Mouse (Mus musculus) kidney, postnatal 0 days (tissue): ENCODE measurements around the gene Crybb1. TPM values are rescaled to one million over a fixed set of nuclear protein-coding genes. Genes with fewer than 3 reads are reported as not detected.

ENCODE experiments used
- ATAC-seq: fragments of 200-750 bp; cut with Nextera tagmentation; replicated peaks from 2 replicates; pipeline ENCODE4 v1.8.0; 2017; ENCODE audit warnings: low read depth, moderate number of reproducible peaks, moderate TSS enrichment, moderate library complexity; ENCODE audit not compliant: low FRiP score
- DNase-seq: peaks from one replicate; pipeline ENCODE4 v3.0.0-alpha.2; 2016; ENCODE audit warnings: low spot score
- H3K27ac ChIP-seq: fragments of 300-500 bp; sonication (generic); 2 replicates; pipeline ENCODE4 v1.5.1; 2014; ENCODE audit warnings: mild to moderate bottlenecking
- H3K27me3 ChIP-seq: fragments of 300-500 bp; sonication (generic); 2 replicates; pipeline ENCODE4 v1.6.1; 2014; ENCODE audit warnings: low read length, mixed read lengths; ENCODE audit not compliant: insufficient read depth
- H3K36me3 ChIP-seq: fragments of 300-500 bp; sonication (generic); 2 replicates; pipeline ENCODE4 v1.6.1; 2014; ENCODE audit warnings: low read length, mixed read lengths; ENCODE audit not compliant: insufficient read depth
- H3K4me1 ChIP-seq: fragments of 300-500 bp; sonication (generic); replicated peaks from 2 replicates; pipeline ENCODE4 v1.6.1; 2014; ENCODE audit warnings: antibody characterized with exemption, low read length, mixed read lengths; ENCODE audit not compliant: insufficient read depth
- H3K4me2 ChIP-seq: fragments of 300-500 bp; sonication (generic); 2 replicates; pipeline ENCODE4 v1.6.1; 2014; ENCODE audit warnings: mild to moderate bottlenecking, low read length, moderate library complexity, mixed read lengths
- H3K4me3 ChIP-seq: fragments of 300-500 bp; sonication (generic); replicated peaks from 2 replicates; pipeline ENCODE4 v1.5.1; 2014; ENCODE audit warnings: low read depth, low read length
- H3K9ac ChIP-seq: fragments of 300-500 bp; sonication (generic); 2 replicates; pipeline ENCODE4 v1.6.1; 2014; ENCODE audit warnings: low read depth, low read length
- H3K9me3 ChIP-seq: fragments of 300-500 bp; sonication (generic); replicated peaks from 2 replicates; pipeline ENCODE4 v1.6.1; 2016; ENCODE audit warnings: low read length, inconsistent platforms, mixed read lengths
- CTCF ChIP-seq: IDR thresholded peaks from 2 replicates; pipeline ENCODE4 v1.5.1; 2016; ENCODE audit warnings: antibody characterized with exemption, low read depth, mild to moderate bottlenecking, moderate library complexity
- WGBS: fragments of 180-500 bp; shearing (Covaris S2); extraction: QIAGEN DNeasy Blood & Tissue Kit; methylation state at CpG from one replicate; pipeline ENCODE4 v1.1.7; 2014; 5-methylcytosine and 5-hydroxymethylcytosine counted together
- polyA plus RNA-seq: library from polyadenylated mRNA; unstranded; fragments of >200 nt; fragmentation: Nextera tagmentation; extraction: Ambion mirVana; gene quantifications from 2 replicates; pipeline ENCODE4 v1.2.1, GENCODE M21; 2015

Gene Crybb1
- polyA plus RNA-seq, 1 experiment from 2014 or later = 3.4 TPM

DNA sequence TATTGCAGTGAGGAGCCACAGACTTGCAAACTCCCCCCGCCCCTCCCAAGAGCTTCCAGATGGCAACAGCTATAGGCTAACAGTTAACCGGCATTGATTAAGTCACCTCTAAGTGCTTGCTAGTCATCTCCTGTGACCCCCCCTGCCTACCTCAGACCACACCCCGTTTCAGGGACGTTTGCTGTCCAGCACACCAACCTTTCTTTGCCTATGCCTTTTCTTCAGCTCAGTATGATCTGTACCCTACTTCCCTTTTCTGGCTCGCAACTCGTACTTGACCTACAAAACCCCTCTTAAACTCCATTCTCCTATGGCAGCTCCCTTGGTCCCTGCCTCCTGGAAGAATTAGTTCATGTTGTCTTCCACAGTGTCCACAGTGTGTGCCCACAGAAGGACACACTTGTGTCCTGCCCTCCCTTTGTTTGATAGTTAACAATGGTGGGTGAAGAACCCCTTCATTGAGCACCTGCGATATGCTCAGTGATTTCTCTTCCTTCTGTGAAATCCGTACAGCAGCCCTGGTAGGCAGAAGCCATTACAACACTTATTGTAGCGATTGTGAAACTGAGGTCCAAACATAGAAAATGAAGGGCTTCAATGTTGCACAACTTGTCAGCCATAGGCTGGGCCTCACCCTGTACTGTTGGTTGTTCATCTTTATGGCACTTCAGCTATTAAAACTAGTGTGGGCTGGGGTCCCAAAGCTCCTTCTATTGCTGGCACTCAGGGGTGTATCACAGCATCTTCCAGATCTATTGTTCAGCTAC lies 10.6 kb downstream of the Crybb1 start:
- H3K36me3 ChIP-seq = no peaks in the 10 kb centered on the region
- H3K4me1 ChIP-seq = no peaks in the 10 kb centered on the region
- no peaks in the 10 kb centered on the region for H3K9me3 ChIP-seq
- no peak for DNase-seq
- ATAC-seq = no peak
- H3K27me3 ChIP-seq = no peaks in the 10 kb centered on the region
- TF ChIP-seq CTCF = no peak
- H3K9ac ChIP-seq = no peak overlapping the region
- no peak overlapping the region for H3K4me3 ChIP-seq
- 55% methylated on average over 9 of the region's 9 CpGs for WGBS
- no peak overlapping the region for H3K27ac ChIP-seq
- no peak overlapping the region for H3K4me2 ChIP-seq

DNA sequence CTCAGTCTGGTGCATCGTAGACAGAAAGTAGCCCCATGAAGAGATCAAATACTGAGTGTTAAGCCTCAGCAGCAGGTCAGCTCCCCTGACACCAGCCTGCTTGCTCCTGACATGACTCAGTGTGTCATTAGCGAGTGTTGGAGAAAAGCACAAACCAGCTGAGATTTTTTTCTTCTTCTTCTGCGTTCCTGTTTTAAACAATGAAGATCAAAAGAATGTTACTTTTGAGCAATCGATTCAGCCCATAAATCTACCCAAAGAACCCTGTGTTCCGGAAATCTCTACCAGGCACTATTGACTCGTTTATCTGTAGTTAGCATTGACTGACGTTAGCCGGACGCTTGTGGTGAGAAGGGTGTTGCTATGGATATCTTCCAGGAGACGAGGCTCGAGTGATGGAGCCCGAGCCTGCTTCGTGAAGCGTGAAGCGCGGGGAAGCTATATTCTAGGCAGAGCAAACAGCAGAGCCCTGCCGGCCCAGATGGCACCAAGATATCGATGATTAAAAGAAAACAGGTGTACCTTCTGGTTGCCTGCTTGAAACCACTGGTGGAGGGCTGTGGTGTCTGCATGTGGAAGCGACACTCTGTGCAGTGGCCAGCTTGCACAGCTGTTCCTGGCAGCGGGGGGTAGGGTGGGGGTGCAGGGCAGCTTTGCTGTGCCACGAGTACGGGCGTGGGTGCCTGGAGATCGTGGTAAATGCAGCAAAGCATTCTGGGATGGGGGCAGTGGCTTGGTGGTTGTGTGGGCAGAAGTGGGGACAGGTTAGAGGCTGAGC lies 15.3 kb downstream of the Crybb1 start:
- H3K4me3 ChIP-seq = no peak overlapping the region

DNA sequence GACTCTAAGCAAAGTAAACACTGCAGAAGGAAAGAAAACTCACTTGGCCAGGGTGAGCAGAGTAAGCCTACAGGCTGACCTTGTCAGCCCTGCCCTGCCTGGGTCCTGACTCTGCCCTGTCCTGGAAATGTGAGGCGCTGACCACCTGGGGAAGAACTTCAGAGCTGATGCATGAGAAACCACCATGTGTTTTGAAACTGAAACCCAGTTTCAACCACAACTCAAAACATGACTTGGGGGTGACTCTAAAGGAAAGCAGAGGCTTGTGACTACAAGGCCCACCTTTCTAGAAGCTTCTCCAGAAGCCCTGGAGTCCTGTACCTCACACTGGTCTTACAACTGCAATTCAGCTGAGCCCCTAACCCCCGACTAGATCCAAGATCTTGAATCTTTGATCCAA lies 17.3 kb downstream of the Crybb1 start:
- no peak for ATAC-seq
- DNase-seq = no peak
- Histone ChIP-seq H3K36me3 (no peaks in the 10 kb centered on the region), H3K27ac (no peak overlapping the region), H3K9me3 (no peaks in the 10 kb centered on the region), H3K4me3 (no peak overlapping the region), H3K4me2 (no peak overlapping the region), H3K4me1 (0 out of 2 replicates have a peak, but pooled peaks cover 11% of the 10 kb centered on the region), H3K27me3 (no peaks in the 10 kb centered on the region), H3K9ac (no peak overlapping the region)
- no peak for TF ChIP-seq CTCF
- 49% methylated on average over 2 of the region's 2 CpGs for WGBS

More for the DNA sequence above, 15.3 kb downstream of the Crybb1 start:
- Histone ChIP-seq H3K9me3 (no peaks in the 10 kb centered on the region), H3K4me2 (no peak overlapping the region), H3K36me3 (no peaks in the 10 kb centered on the region), H3K4me1 (0 out of 2 replicates have a peak, but pooled peaks cover 5% of the 10 kb centered on the region), H3K9ac (no peak overlapping the region), H3K27me3 (no peaks in the 10 kb centered on the region), H3K27ac (no peak overlapping the region)
- no peak for DNase-seq
- ATAC-seq = no peak
- WGBS = 32% methylated on average over 24 of the region's 24 CpGs
- no peak for TF ChIP-seq CTCF

DNA sequence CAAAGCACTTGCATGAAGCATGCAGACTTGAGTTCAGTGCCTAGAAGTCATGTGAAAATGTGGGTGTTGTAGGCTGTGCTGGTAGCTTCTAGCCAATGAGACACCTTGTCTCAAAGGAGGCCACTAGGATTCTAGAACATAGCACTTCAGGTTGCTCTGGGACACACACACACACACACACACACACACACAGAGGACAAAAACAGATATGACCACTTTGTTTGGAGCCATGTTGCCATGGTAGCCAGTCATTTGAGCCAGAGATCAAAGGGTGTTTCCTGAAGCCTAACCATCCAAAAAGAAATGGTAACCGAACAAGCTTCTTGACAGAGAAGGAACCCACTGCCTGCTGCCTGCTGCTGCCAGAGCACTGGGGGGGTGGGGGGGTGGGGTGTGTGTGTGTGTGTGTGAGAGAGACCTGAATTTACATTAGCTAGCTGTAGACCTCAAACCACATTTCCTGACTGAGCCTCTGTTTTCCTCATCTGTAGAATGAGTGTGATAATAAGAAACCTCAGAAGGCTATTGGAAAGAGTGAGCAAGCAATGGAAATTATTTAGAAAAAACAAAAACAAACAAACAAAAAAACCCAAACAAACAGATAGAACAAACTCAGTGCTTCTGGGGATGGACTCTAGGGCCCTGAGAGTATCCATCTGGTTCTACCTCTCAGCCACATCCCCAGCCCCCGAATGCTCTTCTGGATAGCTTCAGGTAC lies 18.3 kb downstream of the Crybb1 start:
- 33% methylated on average over 2 of the region's 2 CpGs for WGBS

DNA sequence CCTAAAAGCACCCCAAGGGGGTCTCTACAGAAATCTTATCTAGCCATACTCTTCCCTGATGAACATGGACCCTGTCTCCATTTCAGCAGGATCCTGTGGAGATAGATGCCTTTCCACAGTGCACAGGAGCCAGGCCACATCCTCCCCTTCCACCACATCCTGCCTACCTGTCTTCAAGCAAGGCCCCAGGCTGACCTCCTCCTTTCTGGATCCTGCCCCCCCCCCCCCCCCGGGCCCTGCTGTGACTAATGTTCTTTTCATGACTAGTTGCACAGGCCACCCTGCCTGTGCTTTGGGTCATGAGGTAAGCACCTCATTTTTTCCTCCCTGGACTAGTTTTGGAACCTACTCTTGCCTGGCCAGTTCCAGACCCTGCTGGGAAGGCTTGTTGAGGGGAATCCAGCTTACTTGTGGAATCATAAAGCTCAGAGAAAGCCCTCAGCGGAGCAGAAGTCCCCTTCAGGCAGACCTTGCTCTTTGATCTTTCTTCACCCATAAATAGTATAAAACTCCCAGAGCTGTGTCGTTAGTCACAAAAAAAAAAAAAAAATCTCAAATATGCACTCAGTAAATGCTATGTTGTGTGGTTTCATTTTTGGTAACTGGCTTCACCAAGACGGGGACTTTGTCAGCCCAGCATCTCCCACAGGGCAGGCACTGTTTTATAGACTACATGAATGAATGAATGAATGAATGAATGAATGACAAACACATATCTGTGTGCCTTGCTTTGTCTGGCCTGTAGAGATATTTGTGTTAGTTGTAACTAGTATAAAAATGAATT lies 19.6 kb downstream of the Crybb1 start:
- 0 out of 2 replicates have a peak overlapping the region, but pooled peaks have one; percentile 13 for H3K27ac ChIP-seq
- peak overlapping the region; percentile 64 for H3K4me2 ChIP-seq
- no peaks in the 10 kb centered on the region for H3K36me3 ChIP-seq
- H3K9ac ChIP-seq = no peak overlapping the region
- no peak for ATAC-seq
- no peaks in the 10 kb centered on the region for H3K9me3 ChIP-seq
- WGBS = 26% methylated on average over 4 of the region's 4 CpGs
- H3K27me3 ChIP-seq = no peaks in the 10 kb centered on the region
- no peak for DNase-seq
- peaks cover 22% of the 10 kb centered on the region for H3K4me1 ChIP-seq
- H3K4me3 ChIP-seq = no peak overlapping the region
- no peak for TF ChIP-seq CTCF

More for the DNA sequence above, 18.3 kb downstream of the Crybb1 start:
- no peak overlapping the region for H3K4me2 ChIP-seq
- DNase-seq (peak; percentile 78), ATAC-seq (no peak)
- H3K36me3 ChIP-seq = no peaks in the 10 kb centered on the region
- no peaks in the 10 kb centered on the region for H3K9me3 ChIP-seq
- no peaks in the 10 kb centered on the region for H3K27me3 ChIP-seq
- H3K27ac ChIP-seq = no peak overlapping the region
- no peak overlapping the region for H3K4me3 ChIP-seq
- H3K4me1 ChIP-seq = peaks cover 14% of the 10 kb centered on the region
- no peak for TF ChIP-seq CTCF
- no peak overlapping the region for H3K9ac ChIP-seq
